In genomic region chr7:45403532-45404261, GRCm38 (mm10) we compare ENCODE assay signal across 8 mouse cellular contexts. TPM values are rescaled to one million over a fixed set of nuclear protein-coding genes. Genes with fewer than 3 reads are reported as not detected.
DNase-seq lines count a peak whose midpoint lies in the region; ATAC-seq and TF ChIP-seq lines count a peak whose summit lies in the region.

No protein-coding gene starts in this region.

- H3K27me3 ChIP-seq in kidney, adult 2 months (replicated peaks; ENCODE audit: control insufficient read depth, insufficient read depth, low read length), result no peaks in the 10 kb centered on the region
- peaks cover 37% of the 10 kb centered on the region for H3K27me3 ChIP-seq in kidney, embryonic 14.5 days (ENCODE audit: control insufficient read depth, insufficient read depth, low read length)
- H3K27me3 ChIP-seq in embryonic facial prominence, embryonic 10.5 days (replicated peaks; ENCODE audit: low read depth, poor library complexity, severe bottlenecking), result peaks cover 39% of the 10 kb centered on the region
- H3K27me3 ChIP-seq in midbrain, embryonic 15.5 days (replicated peaks), result peaks cover 47% of the 10 kb centered on the region

- no peaks in the 10 kb centered on the region for H3K9me3 ChIP-seq in kidney, embryonic 14.5 days (ENCODE audit: control insufficient read depth, low read length)
- no peaks in the 10 kb centered on the region for H3K9me3 ChIP-seq in embryonic facial prominence, embryonic 10.5 days
- H3K9me3 ChIP-seq in midbrain, embryonic 15.5 days, result no peaks in the 10 kb centered on the region

- 44% methylated on average over 6 of the region's 6 CpGs for WGBS in kidney, adult 2 months
- WGBS in kidney, embryonic 14.5 days, result 46% methylated on average over 6 of the region's 6 CpGs
- WGBS in embryonic facial prominence, embryonic 10.5 days, result 48% methylated on average over 6 of the region's 6 CpGs
- 46% methylated on average over 6 of the region's 6 CpGs for WGBS in midbrain, embryonic 15.5 days

- H3K9ac ChIP-seq in kidney, embryonic 14.5 days (ENCODE audit: low read depth, low read length), result no peak overlapping the region
- H3K9ac ChIP-seq in midbrain, embryonic 15.5 days, result no peak overlapping the region

- no peak overlapping the region for H3K4me2 ChIP-seq in kidney, embryonic 14.5 days (replicated peaks; ENCODE audit: low read depth, low read length)
- no peak overlapping the region for H3K4me2 ChIP-seq in midbrain, embryonic 15.5 days

- no peaks in the 10 kb centered on the region for H3K4me1 ChIP-seq in kidney, adult 2 months (ENCODE audit: control insufficient read depth, insufficient read depth, low read length)
- H3K4me1 ChIP-seq in kidney, embryonic 14.5 days (ENCODE audit: control insufficient read depth, insufficient read depth, low read length), result peaks cover 8% of the 10 kb centered on the region; the same call in 1 of the 2 replicates
- peaks cover 20% of the 10 kb centered on the region for H3K4me1 ChIP-seq in embryonic facial prominence, embryonic 10.5 days
- H3K4me1 ChIP-seq in midbrain, embryonic 15.5 days, result peaks cover 9% of the 10 kb centered on the region

- H3K27ac ChIP-seq in kidney, adult 2 months (ENCODE audit: insufficient read depth, low read depth, low read length), result no peak overlapping the region
- H3K27ac ChIP-seq in kidney, embryonic 14.5 days (ENCODE audit: low read depth, low read length), result no peak overlapping the region
- no peak overlapping the region for H3K27ac ChIP-seq in embryonic facial prominence, embryonic 10.5 days (replicated peaks)
- H3K27ac ChIP-seq in midbrain, embryonic 15.5 days, result no peak overlapping the region

- TF ChIP-seq POLR2A in kidney, adult 2 months (IDR thresholded peaks at IDR 0.05; ENCODE audit: low read depth, low read length), result no peak

- peak; percentile 62 for TF ChIP-seq CTCF in kidney, adult 2 months (conservative IDR thresholded peaks at IDR 0.05; ENCODE audit: insufficient read depth, insufficient read length, low read depth, low read length)

- ATAC-seq in kidney, embryonic 14.5 days (ENCODE audit: low FRiP score, low TSS enrichment), result no peak
- no peak for ATAC-seq in midbrain, embryonic 15.5 days (replicated peaks)

- no peak overlapping the region for H3K4me3 ChIP-seq in kidney, adult 2 months (ENCODE audit: insufficient read depth, low read depth, low read length)
- H3K4me3 ChIP-seq in kidney, embryonic 14.5 days (ENCODE audit: low read length), result no peak overlapping the region
- no peak overlapping the region for H3K4me3 ChIP-seq in embryonic facial prominence, embryonic 10.5 days
- H3K4me3 ChIP-seq in midbrain, embryonic 15.5 days, result no peak overlapping the region

- peak; percentile 84 for DNase-seq in kidney, adult 2 months
- peak; percentile 31 to 62 for DNase-seq in CD8-positive naive resting alpha-beta T cell, adult 2 months (ENCODE audit: low read depth in 2 of 2, low spot score in 2 of 2)
- DNase-seq in ZHBTc4 (ENCODE audit: low read depth, low spot score), result peak; percentile 85
- peak; percentile 78 for DNase-seq in embryonic facial prominence, embryonic 10.5 days (ENCODE audit: low spot score)
- DNase-seq in kidney, postnatal 36 days, result peak; percentile 87 to 92
- peak; percentile 89 for DNase-seq in naive thymus-derived CD4-positive, alpha-beta T cell, adult 2 months (ENCODE audit: low read depth)

- H3K36me3 ChIP-seq in kidney, adult 2 months (ENCODE audit: control insufficient read depth, insufficient read depth, low read length), result no peaks in the 10 kb centered on the region
- H3K36me3 ChIP-seq in kidney, embryonic 14.5 days (ENCODE audit: control insufficient read depth, insufficient read depth, low read length), result no peaks in the 10 kb centered on the region
- no peaks in the 10 kb centered on the region for H3K36me3 ChIP-seq in embryonic facial prominence, embryonic 10.5 days (replicated peaks)
- no peaks in the 10 kb centered on the region for H3K36me3 ChIP-seq in midbrain, embryonic 15.5 days (replicated peaks)

RNA-seq across cellular contexts. Expression of gene Kcna7, which starts 1.8 kb away (rescaled TPM):
- polyA plus RNA-seq in kidney, adult 2 months (2012; rRNA removed), result 0.07 and 0.91 TPM in 2 replicates
- not detected in 2 replicates for polyA plus RNA-seq in kidney, embryonic 14.5 days (2014; fragmentation: Nextera tagmentation; extraction: Ambion mirVana)
- polyA plus RNA-seq in embryonic facial prominence, embryonic 10.5 days (2016; fragmentation: Nextera tagmentation; extraction: Ambion mirVana), result 0.06 TPM in 1 of 2 replicates, not detected in the other
- not detected in 2 replicates for polyA plus RNA-seq in midbrain, embryonic 15.5 days (2015; fragmentation: Nextera tagmentation; extraction: Ambion mirVana)

RNA-seq across cellular contexts. Expression of gene Snrnp70, which starts 8.2 kb away (rescaled TPM):
- 137 and 138 TPM in 2 replicates for polyA plus RNA-seq in kidney, adult 2 months (2012; rRNA removed)
- polyA plus RNA-seq in kidney, embryonic 14.5 days (2014; fragmentation: Nextera tagmentation; extraction: Ambion mirVana), result 100 and 171 TPM in 2 replicates
- polyA plus RNA-seq in embryonic facial prominence, embryonic 10.5 days (2016; fragmentation: Nextera tagmentation; extraction: Ambion mirVana), result 285 and 287 TPM in 2 replicates
- 202 and 214 TPM in 2 replicates for polyA plus RNA-seq in midbrain, embryonic 15.5 days (2015; fragmentation: Nextera tagmentation; extraction: Ambion mirVana)

RNA-seq across cellular contexts. Expression of gene Ntf5, which starts 9.8 kb away (rescaled TPM):
- polyA plus RNA-seq in kidney, adult 2 months (2012; rRNA removed), result 0.44 and 0.58 TPM in 2 replicates
- 1.3 and 1.4 TPM in 2 replicates for polyA plus RNA-seq in kidney, embryonic 14.5 days (2014; fragmentation: Nextera tagmentation; extraction: Ambion mirVana)
- 2.8 TPM in 2 replicates for polyA plus RNA-seq in embryonic facial prominence, embryonic 10.5 days (2016; fragmentation: Nextera tagmentation; extraction: Ambion mirVana)
- polyA plus RNA-seq in midbrain, embryonic 15.5 days (2015; fragmentation: Nextera tagmentation; extraction: Ambion mirVana), result 0.10 TPM in 1 of 2 replicates, not detected in the other

RNA-seq across cellular contexts. Expression of gene Lhb, which starts 16.9 kb away (rescaled TPM):
- not detected in 2 replicates for polyA plus RNA-seq in kidney, adult 2 months (2012; rRNA removed)
- not detected in 2 replicates for polyA plus RNA-seq in kidney, embryonic 14.5 days (2014; fragmentation: Nextera tagmentation; extraction: Ambion mirVana)
- polyA plus RNA-seq in embryonic facial prominence, embryonic 10.5 days (2016; fragmentation: Nextera tagmentation; extraction: Ambion mirVana), result 0.24 and 0.70 TPM in 2 replicates
- 0.45 and 0.63 TPM in 2 replicates for polyA plus RNA-seq in midbrain, embryonic 15.5 days (2015; fragmentation: Nextera tagmentation; extraction: Ambion mirVana)

RNA-seq across cellular contexts. Expression of gene Gys1, which starts 30.9 kb away (rescaled TPM):
- polyA plus RNA-seq in kidney, adult 2 months (2012; rRNA removed), result 57.4 and 61.2 TPM in 2 replicates
- 21.4 and 35.0 TPM in 2 replicates for polyA plus RNA-seq in kidney, embryonic 14.5 days (2014; fragmentation: Nextera tagmentation; extraction: Ambion mirVana)
- polyA plus RNA-seq in embryonic facial prominence, embryonic 10.5 days (2016; fragmentation: Nextera tagmentation; extraction: Ambion mirVana), result 44.2 and 45.5 TPM in 2 replicates
- 21.0 and 22.7 TPM in 2 replicates for polyA plus RNA-seq in midbrain, embryonic 15.5 days (2015; fragmentation: Nextera tagmentation; extraction: Ambion mirVana)
